Mouse (Mus musculus): ENCODE data around the gene En2. TPM values are rescaled to one million over a fixed set of nuclear protein-coding genes. Genes with fewer than 3 reads are reported as not detected.

Gene En2
- polyA plus RNA-seq (2014; fragmentation: Nextera tagmentation; extraction: Ambion mirVana), result not detected in 2 replicates

GRCm38 (mm10) chr5:28165358-28166255 lies at the start of gene En2:
En2 (plus strand) TSS chr5:28165694.
- no peaks in the 10 kb centered on the region for H3K9me3 ChIP-seq (ENCODE audit: control insufficient read depth, low read length)
- no peaks in the 10 kb centered on the region for H3K36me3 ChIP-seq (ENCODE audit: control insufficient read depth, insufficient read depth, low read length)
- peaks cover 88% of the 10 kb centered on the region for H3K27me3 ChIP-seq (ENCODE audit: control insufficient read depth, insufficient read depth, low read length)
- under 1% methylated on average over 82 of the region's 113 CpGs for WGBS
- H3K4me2 ChIP-seq (ENCODE audit: low read depth, severe bottlenecking), result peak within 1 kb of the TSS; percentile 86
- H3K4me3 ChIP-seq (ENCODE audit: low read depth, low read length), result peak within 1 kb of the TSS; percentile 33
- peak within 1 kb of the TSS; percentile 5; the same call in 1 of the 2 replicates for H3K9ac ChIP-seq (ENCODE audit: low read length)
- peaks cover 12% of the 10 kb centered on the region; the same call in 1 of the 2 replicates for H3K4me1 ChIP-seq (ENCODE audit: control insufficient read depth, insufficient read depth, low read length)
- no peak within 1 kb of the TSS for H3K27ac ChIP-seq (replicated peaks; ENCODE audit: low read depth, low read length)
- ATAC-seq (ENCODE audit: insufficient number of reproducible peaks, low FRiP score, low TSS enrichment, low read depth), result peak; percentile 67
- DNase-seq (ENCODE audit: low spot score), result peak; percentile 85

- H3K27me3 ChIP-seq (ENCODE audit: control insufficient read depth, insufficient read depth, low read length), result peaks cover 48% of the 10 kb centered on the region
- WGBS, result 4% methylated on average over 13 of the region's 13 CpGs
- H3K4me1 ChIP-seq (ENCODE audit: control insufficient read depth, insufficient read depth, low read length), result peaks cover 4% of the 10 kb centered on the region; the same call in 1 of the 2 replicates
- no peaks in the 10 kb centered on the region for H3K9me3 ChIP-seq (ENCODE audit: control insufficient read depth, low read length)
- no peak for ATAC-seq (ENCODE audit: insufficient number of reproducible peaks, low FRiP score, low TSS enrichment, low read depth)
- no peaks in the 10 kb centered on the region for H3K36me3 ChIP-seq (ENCODE audit: control insufficient read depth, insufficient read depth, low read length)
- H3K4me2 ChIP-seq (ENCODE audit: low read depth, severe bottlenecking), result peak overlapping the region; percentile 66
- no peak overlapping the region for H3K9ac ChIP-seq (ENCODE audit: low read length)
- H3K27ac ChIP-seq (replicated peaks; ENCODE audit: low read depth, low read length), result no peak overlapping the region
- no peak overlapping the region for H3K4me3 ChIP-seq (ENCODE audit: low read depth, low read length)
- no peak for DNase-seq (ENCODE audit: low spot score)
Measured at GRCm38 (mm10) chr5:28117251-28117880, 48.1 kb upstream of the En2 start.

- DNase-seq (ENCODE audit: low spot score) (peak; percentile 69), ATAC-seq (ENCODE audit: insufficient number of reproducible peaks, low FRiP score, low TSS enrichment, low read depth) (no peak)
- no peak overlapping the region for H3K27ac ChIP-seq (replicated peaks; ENCODE audit: low read depth, low read length)
- H3K4me2 ChIP-seq (ENCODE audit: low read depth, severe bottlenecking), result peak overlapping the region; percentile 66
- H3K27me3 ChIP-seq (ENCODE audit: control insufficient read depth, insufficient read depth, low read length), result peaks cover 53% of the 10 kb centered on the region
- WGBS, result under 1% methylated on average over 30 of the region's 30 CpGs
- no peaks in the 10 kb centered on the region for H3K36me3 ChIP-seq (ENCODE audit: control insufficient read depth, insufficient read depth, low read length)
- no peaks in the 10 kb centered on the region for H3K9me3 ChIP-seq (ENCODE audit: control insufficient read depth, low read length)
- peaks cover 4% of the 10 kb centered on the region; the same call in 1 of the 2 replicates for H3K4me1 ChIP-seq (ENCODE audit: control insufficient read depth, insufficient read depth, low read length)
- no peak overlapping the region for H3K9ac ChIP-seq (ENCODE audit: low read length)
- peak overlapping the region; percentile 27 for H3K4me3 ChIP-seq (ENCODE audit: low read depth, low read length)
Measured at GRCm38 (mm10) chr5:28117882-28118530, 47.5 kb upstream of the En2 start.

GRCm38 (mm10) chr5:28118531-28118925 lies 47.0 kb upstream of the En2 start:
- H3K27me3 ChIP-seq (ENCODE audit: control insufficient read depth, insufficient read depth, low read length), result peaks cover 59% of the 10 kb centered on the region
- H3K4me3 ChIP-seq (ENCODE audit: low read depth, low read length), result peak overlapping the region; percentile 27
- DNase-seq (ENCODE audit: low spot score) (no peak), ATAC-seq (ENCODE audit: insufficient number of reproducible peaks, low FRiP score, low TSS enrichment, low read depth) (no peak)
- no peaks in the 10 kb centered on the region for H3K36me3 ChIP-seq (ENCODE audit: control insufficient read depth, insufficient read depth, low read length)
- no peak overlapping the region for H3K9ac ChIP-seq (ENCODE audit: low read length)
- H3K4me1 ChIP-seq (ENCODE audit: control insufficient read depth, insufficient read depth, low read length), result peaks cover 4% of the 10 kb centered on the region; the same call in 1 of the 2 replicates
- WGBS, result 1% methylated on average over 19 of the region's 19 CpGs
- no peaks in the 10 kb centered on the region for H3K9me3 ChIP-seq (ENCODE audit: control insufficient read depth, low read length)
- H3K27ac ChIP-seq (replicated peaks; ENCODE audit: low read depth, low read length), result no peak overlapping the region
- H3K4me2 ChIP-seq (ENCODE audit: low read depth, severe bottlenecking), result peak overlapping the region; percentile 66

GRCm38 (mm10) chr5:28119576-28119975 lies 45.9 kb upstream of the En2 start:
- 18% methylated on average over 3 of the region's 3 CpGs for WGBS
- Histone ChIP-seq H3K9me3 (ENCODE audit: control insufficient read depth, low read length) (no peaks in the 10 kb centered on the region), H3K9ac (ENCODE audit: low read length) (no peak overlapping the region), H3K4me1 (ENCODE audit: control insufficient read depth, insufficient read depth, low read length) (peaks cover 4% of the 10 kb centered on the region; the same call in 1 of the 2 replicates), H3K27me3 (ENCODE audit: control insufficient read depth, insufficient read depth, low read length) (peaks cover 69% of the 10 kb centered on the region), H3K27ac (replicated peaks; ENCODE audit: low read depth, low read length) (no peak overlapping the region), H3K4me3 (ENCODE audit: low read depth, low read length) (no peak overlapping the region), H3K36me3 (ENCODE audit: control insufficient read depth, insufficient read depth, low read length) (no peaks in the 10 kb centered on the region), H3K4me2 (ENCODE audit: low read depth, severe bottlenecking) (no peak overlapping the region)
- DNase-seq (ENCODE audit: low spot score) (no peak), ATAC-seq (ENCODE audit: insufficient number of reproducible peaks, low FRiP score, low TSS enrichment, low read depth) (no peak)

GRCm38 (mm10) chr5:28122491-28123454 lies 42.7 kb upstream of the En2 start:
- under 1% methylated on average over 27 of the region's 27 CpGs for WGBS
- ATAC-seq (ENCODE audit: insufficient number of reproducible peaks, low FRiP score, low TSS enrichment, low read depth), result no peak
- no peak overlapping the region for H3K4me2 ChIP-seq (ENCODE audit: low read depth, severe bottlenecking)

GRCm38 (mm10) chr5:28123455-28123825 lies 42.1 kb upstream of the En2 start:
- Histone ChIP-seq H3K4me1 (ENCODE audit: control insufficient read depth, insufficient read depth, low read length) (no peaks in the 10 kb centered on the region), H3K36me3 (ENCODE audit: control insufficient read depth, insufficient read depth, low read length) (no peaks in the 10 kb centered on the region), H3K4me3 (ENCODE audit: low read depth, low read length) (no peak overlapping the region), H3K4me2 (ENCODE audit: low read depth, severe bottlenecking) (no peak overlapping the region), H3K9ac (ENCODE audit: low read length) (no peak overlapping the region), H3K27me3 (ENCODE audit: control insufficient read depth, insufficient read depth, low read length) (peaks cover 86% of the 10 kb centered on the region), H3K27ac (replicated peaks; ENCODE audit: low read depth, low read length) (no peak overlapping the region), H3K9me3 (ENCODE audit: control insufficient read depth, low read length) (no peaks in the 10 kb centered on the region)
- peak; percentile 55 for DNase-seq (ENCODE audit: low spot score)
- no peak for ATAC-seq (ENCODE audit: insufficient number of reproducible peaks, low FRiP score, low TSS enrichment, low read depth)
- WGBS, result under 1% methylated on average over 11 of the region's 11 CpGs

More at GRCm38 (mm10) chr5:28122491-28123454, 42.7 kb upstream of the En2 start:
- H3K36me3 ChIP-seq (ENCODE audit: control insufficient read depth, insufficient read depth, low read length), result no peaks in the 10 kb centered on the region
- H3K4me3 ChIP-seq (ENCODE audit: low read depth, low read length), result no peak overlapping the region
- no peaks in the 10 kb centered on the region for H3K9me3 ChIP-seq (ENCODE audit: control insufficient read depth, low read length)
- peaks cover 86% of the 10 kb centered on the region for H3K27me3 ChIP-seq (ENCODE audit: control insufficient read depth, insufficient read depth, low read length)
- H3K9ac ChIP-seq (ENCODE audit: low read length), result no peak overlapping the region
- DNase-seq (ENCODE audit: low spot score), result peak; percentile 74
- H3K4me1 ChIP-seq (ENCODE audit: control insufficient read depth, insufficient read depth, low read length), result peaks cover 4% of the 10 kb centered on the region; the same call in 1 of the 2 replicates
- no peak overlapping the region for H3K27ac ChIP-seq (replicated peaks; ENCODE audit: low read depth, low read length)
